Mouse (Mus musculus): ENCODE data around the gene Thsd1.

DNA sequence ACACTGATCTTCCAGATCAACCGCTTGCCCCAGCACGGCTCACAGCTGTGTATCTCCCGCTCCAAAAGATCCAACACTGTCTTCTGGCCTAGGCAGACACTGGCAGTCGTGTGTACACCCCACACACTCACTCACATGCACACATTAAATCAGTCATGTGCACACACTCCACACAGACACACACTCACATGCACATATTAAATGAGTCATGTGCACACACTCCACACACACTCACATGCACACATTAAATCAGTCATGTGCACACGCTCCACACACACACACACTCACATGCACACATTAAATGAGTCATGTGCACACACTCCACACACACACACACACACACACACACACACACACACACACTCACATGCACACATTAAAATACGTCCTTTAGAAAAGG, 29.2 kb upstream of the Thsd1 start:
- TF ChIP-seq POLR2A (IDR thresholded peaks at IDR 0.05; ENCODE audit: insufficient read length, low read depth) (no peak), E2F4 (IDR thresholded peaks at IDR 0.05; ENCODE audit: insufficient read depth) (no peak), MYOD1 (IDR thresholded peaks at IDR 0.05; ENCODE audit: control insufficient read depth in 1 of 3, insufficient read length in 2 of 3, low read depth in 2 of 3) (peak in 1 of 3 experiments; percentile 12), CEBPB (IDR thresholded peaks at IDR 0.05; ENCODE audit: insufficient read depth, poor library complexity, severe bottlenecking) (no peak), USF1 (IDR thresholded peaks at IDR 0.05; ENCODE audit: low read depth) (no peak), MYOG (IDR thresholded peaks at IDR 0.05; ENCODE audit: control insufficient read depth in 1 of 3, insufficient read depth in 1 of 3, insufficient read length in 2 of 3, low read depth in 2 of 3) (peak in 1 of 3 experiments; percentile 37), MAX (IDR thresholded peaks at IDR 0.05; ENCODE audit: low read depth) (no peak), TCF12 (IDR thresholded peaks at IDR 0.05; ENCODE audit: insufficient read depth, poor library complexity, severe bottlenecking) (no peak), POLR2AphosphoS2 (IDR thresholded peaks at IDR 0.05; ENCODE audit: insufficient read length, low read depth) (no peak), REST (IDR thresholded peaks at IDR 0.05; ENCODE audit: insufficient read depth, insufficient read length) (no peak)
